Mouse (Mus musculus) gastrocnemius, postnatal 14 days (tissue): ENCODE results near the gene Nxn. TPM values are rescaled to one million over a fixed set of nuclear protein-coding genes. Genes with fewer than 3 reads are reported as not detected.

Experiments used
- total RNA-seq, 2 experiments: library from RNA; stranded (reverse); gene quantifications; 2 replicates each; pipeline ENCODE4 v1.2.3; 2021

Gene Nxn
- total RNA-seq, 2 experiments from 2014 or later: 28.7 to 28.8 TPM

Other genes starting within 250 kb of the Nxn start
- 10 to 100 TPM; 23.8 to 26.4 TPM for gene Vps53, start 219.5 kb downstream of the Nxn start, total RNA-seq
- 1 to 10 TPM; 4.0 to 5.0 TPM for gene Fam57a, start 219.5 kb downstream of the Nxn start, total RNA-seq
- under 1 TPM in 1 of 2 experiments, not detected in 1; 0.42 TPM for gene Dbil5, start 181.5 kb downstream of the Nxn start, total RNA-seq
- gene Gemin4, start 181.5 kb downstream of the Nxn start, total RNA-seq: 1 to 10 TPM; 1.9 to 2.9 TPM
- gene Mrm3, start 155.4 kb downstream of the Nxn start, total RNA-seq: 10 to 100 TPM; 13.4 to 14.4 TPM
- 10 to 100 TPM; 25.2 to 28.0 TPM for gene Glod4, start 155.4 kb downstream of the Nxn start, total RNA-seq
- 10 to 100 TPM; 38.6 to 46.2 TPM for gene Timm22, start 7.8 kb upstream of the Nxn start, total RNA-seq
- gene Abr, start 223.2 kb upstream of the Nxn start, total RNA-seq: 10 to 100 TPM; 15.4 to 18.2 TPM